Mouse (Mus musculus) CH12.LX (cell line): ENCODE measurements around the gene Kdm2b.

ENCODE experiments used
- CTCF ChIP-seq, 2 experiments: IDR thresholded peaks in 1 of 2; conservative IDR thresholded peaks in 1 of 2; 2 replicates each; pipeline ENCODE4 v1.5.1; 2011 to 2012; ENCODE audit warnings: low read depth in 2 of 2, low read length in 2 of 2, improper control_type of control experiment in 1 of 2, inconsistent platforms in 1 of 2, mild to moderate bottlenecking in 1 of 2, moderate library complexity in 1 of 2
- E2F4 ChIP-seq: IDR thresholded peaks from 2 replicates; pipeline ENCODE4 v1.6.1; 2011; ENCODE audit warnings: low read depth, low read length, improper control_type of control experiment; ENCODE audit not compliant: insufficient replicate concordance
- EP300 ChIP-seq: IDR thresholded peaks from 2 replicates; pipeline ENCODE4 v1.6.1; 2011; ENCODE audit warnings: low read length, improper control_type of control experiment
- JUND ChIP-seq: conservative IDR thresholded peaks from 2 replicates; pipeline ENCODE4 v1.6.1; 2011; ENCODE audit warnings: low read depth, low read length, improper control_type of control experiment
- KAT2A ChIP-seq: IDR thresholded peaks from 2 replicates; pipeline ENCODE4 v1.6.1; 2012; ENCODE audit warnings: low read length, improper control_type of control experiment, inconsistent platforms; ENCODE audit not compliant: insufficient replicate concordance
- NELFE ChIP-seq: IDR thresholded peaks from 2 replicates; pipeline ENCODE4 v1.6.1; 2011; ENCODE audit warnings: low read depth, low read length, improper control_type of control experiment
- POLR2A ChIP-seq: IDR thresholded peaks from 2 replicates; pipeline ENCODE4 v1.6.1; 2011; ENCODE audit warnings: low read depth, mild to moderate bottlenecking, improper control_type of control experiment, low read length
- RCOR1 ChIP-seq: conservative IDR thresholded peaks from 2 replicates; pipeline ENCODE4 v1.6.1; 2012; ENCODE audit warnings: low read depth, mild to moderate bottlenecking, inconsistent platforms, low read length, improper control_type of control experiment
- SMC3 ChIP-seq: IDR thresholded peaks from 2 replicates; pipeline ENCODE4 v1.6.1; 2011; ENCODE audit warnings: low read depth, low read length, improper control_type of control experiment
- TCF12 ChIP-seq: IDR thresholded peaks from 2 replicates; pipeline ENCODE4 v1.6.1; 2014; ENCODE audit warnings: low read depth, mild to moderate bottlenecking, inconsistent platforms, low read length, improper control_type of control experiment
- ZC3H11A ChIP-seq: IDR thresholded peaks from 2 replicates; pipeline ENCODE4 v1.6.1; 2012; ENCODE audit warnings: low read depth, mild to moderate bottlenecking, inconsistent platforms, low read length, improper control_type of control experiment
- ZKSCAN1 ChIP-seq: IDR thresholded peaks from 2 replicates; pipeline ENCODE4 v1.6.1; 2012; ENCODE audit warnings: low read depth, inconsistent platforms, low read length, improper control_type of control experiment, borderline replicate concordance
- ZMIZ1 ChIP-seq: IDR thresholded peaks from 2 replicates; pipeline ENCODE4 v1.6.1; 2012; ENCODE audit warnings: low read depth, mild to moderate bottlenecking, inconsistent platforms, low read length, improper control_type of control experiment
- ZNF384 ChIP-seq: IDR thresholded peaks from 2 replicates; pipeline ENCODE4 v1.6.1; 2012; ENCODE audit warnings: low read depth, low read length, improper control_type of control experiment, inconsistent platforms

- no peak for TF ChIP-seq CTCF (conservative IDR thresholded peaks at IDR 0.05 in 1 of 2, IDR thresholded peaks at IDR 0.05 in 1 of 2; ENCODE audit: low read depth in 2 of 2, low read length in 2 of 2)
- no peak for TF ChIP-seq POLR2A
- TF ChIP-seq NELFE: no peak
- TF ChIP-seq ZNF384: peak; percentile 93
- TF ChIP-seq ZMIZ1: no peak
- 0 out of 2 replicates have a peak, but pooled peaks have one; percentile 40 for TF ChIP-seq JUND
- peak; percentile 53; the same call in 1 of the 2 replicates for TF ChIP-seq EP300
- TF ChIP-seq ZKSCAN1: no peak
- no peak for TF ChIP-seq RCOR1
- 0 out of 2 replicates have a peak, but pooled peaks have one; percentile 43 for TF ChIP-seq KAT2A
- no peak for TF ChIP-seq E2F4
- peak; percentile 56; the same call in 1 of the 2 replicates for TF ChIP-seq TCF12
- TF ChIP-seq SMC3: no peak
- no peak for TF ChIP-seq ZC3H11A
These were observed 963 bp upstream of the Kdm2b start for GRCm38 (mm10) chr5:122990411-122991160.
